Mouse (Mus musculus) megakaryocyte, embryonic 14.5 days (primary cell): ENCODE measurements around the gene Card6. TPM values are rescaled to one million over a fixed set of nuclear protein-coding genes. Genes with fewer than 3 reads are reported as not detected.
"Not testable (repeated sequence)": the region's sequence is repeated elsewhere in the genome, so short reads cannot be mapped to it uniquely, and the experiment has no call there.

Experiments
- H3K27me3 ChIP-seq: replicated peaks from 2 replicates; pipeline ENCODE3; 2012; ENCODE audit warnings: inconsistent platforms
- H3K36me3 ChIP-seq: replicated peaks from 2 replicates; pipeline ENCODE3; 2012; ENCODE audit warnings: low read length, inconsistent platforms, mixed read lengths
- H3K4me1 ChIP-seq: 2 replicates; pipeline ENCODE4 v1.6.1; 2012; ENCODE audit warnings: inconsistent platforms
- H3K4me3 ChIP-seq: replicated peaks from 2 replicates; pipeline ENCODE3; 2012; ENCODE audit warnings: moderate library complexity, mild to moderate bottlenecking, inconsistent platforms
- H3K9me3 ChIP-seq: 2 replicates; pipeline ENCODE4 v1.6.1; 2012; ENCODE audit warnings: inconsistent platforms
- FLI1 ChIP-seq: IDR thresholded peaks from 2 replicates; pipeline ENCODE4 v1.6.1; 2012; ENCODE audit warnings: low read length, inconsistent platforms, mixed read lengths
- GATA1 ChIP-seq: IDR thresholded peaks from 3 replicates; pipeline ENCODE4 v1.6.1; 2012; ENCODE audit warnings: mixed read lengths, low read length, inconsistent platforms, borderline replicate concordance
- polyA plus RNA-seq: library from polyadenylated mRNA; stranded (reverse); fragments of >175 nt; gene quantifications from 2 replicates; pipeline ENCODE4 v1.2.3, GENCODE M21; 2012; ENCODE audit warnings: low replicate concordance; ENCODE audit not compliant: insufficient read depth

Gene Card6
- polyA plus RNA-seq, 1 experiment = 0.09 TPM

GRCm38 (mm10) chr15:5143361-5144020 lies 35.2 kb upstream of the Card6 start, which contains the start of gene Prkaa1:
Gene Prkaa1, plus strand, starts transcription at chr15:5143861.
- TF ChIP-seq GATA1 = no peak
- no peak for TF ChIP-seq FLI1
- H3K36me3 ChIP-seq = peaks cover 7% of the 10 kb centered on the region
- no peaks in the 10 kb centered on the region for H3K27me3 ChIP-seq
- peaks cover 70% of the 10 kb centered on the region for H3K4me1 ChIP-seq
- no peaks in the 10 kb centered on the region for H3K9me3 ChIP-seq
- peak within 1 kb of the TSS; percentile 99 for H3K4me3 ChIP-seq

DNA sequence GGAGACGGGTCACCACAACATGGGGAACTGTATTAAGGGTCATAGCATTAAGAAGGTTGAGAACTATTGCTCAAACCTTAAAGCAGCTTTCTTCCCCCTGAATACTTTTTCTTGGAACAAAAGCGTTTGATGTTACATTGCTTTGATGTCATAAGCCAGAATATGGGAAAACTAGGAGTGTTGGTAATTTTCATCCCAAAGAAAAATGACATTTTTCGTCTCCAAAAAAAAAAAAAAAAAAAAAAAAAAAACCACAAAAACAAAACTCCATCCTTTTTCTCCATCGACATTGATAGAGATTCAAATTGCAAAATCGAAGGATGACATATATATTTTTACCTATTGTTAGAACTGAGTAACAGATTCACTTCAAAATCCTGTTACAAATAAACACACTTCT lies 34.4 kb upstream of the Card6 start:
- Histone ChIP-seq H3K9me3 (no peaks in the 10 kb centered on the region), H3K36me3 (peaks cover 7% of the 10 kb centered on the region), H3K4me1 (peaks cover 70% of the 10 kb centered on the region), H3K27me3 (no peaks in the 10 kb centered on the region), H3K4me3 (no peak overlapping the region)
- TF ChIP-seq FLI1 (no peak), GATA1 (no peak)

- Histone ChIP-seq H3K27me3 (no peaks in the 10 kb centered on the region), H3K4me3 (peak overlapping the region; percentile 7), H3K4me1 (peaks cover 72% of the 10 kb centered on the region), H3K9me3 (no peaks in the 10 kb centered on the region), H3K36me3 (peaks cover 7% of the 10 kb centered on the region)
- no peak for TF ChIP-seq GATA1
- TF ChIP-seq FLI1 = no peak
These were observed 33.7 kb upstream of the Card6 start for GRCm38 (mm10) chr15:5142047-5142446.

- Histone ChIP-seq H3K9me3 (no peaks in the 10 kb centered on the region), H3K27me3 (no peaks in the 10 kb centered on the region), H3K36me3 (peaks cover under 1% of the 10 kb centered on the region), H3K4me1 (peaks cover 69% of the 10 kb centered on the region), H3K4me3 (peak overlapping the region; percentile 38)
- TF ChIP-seq FLI1 (no peak), GATA1 (no peak)
These were observed 32.0 kb upstream of the Card6 start for GRCm38 (mm10) chr15:5140357-5140756.

DNA sequence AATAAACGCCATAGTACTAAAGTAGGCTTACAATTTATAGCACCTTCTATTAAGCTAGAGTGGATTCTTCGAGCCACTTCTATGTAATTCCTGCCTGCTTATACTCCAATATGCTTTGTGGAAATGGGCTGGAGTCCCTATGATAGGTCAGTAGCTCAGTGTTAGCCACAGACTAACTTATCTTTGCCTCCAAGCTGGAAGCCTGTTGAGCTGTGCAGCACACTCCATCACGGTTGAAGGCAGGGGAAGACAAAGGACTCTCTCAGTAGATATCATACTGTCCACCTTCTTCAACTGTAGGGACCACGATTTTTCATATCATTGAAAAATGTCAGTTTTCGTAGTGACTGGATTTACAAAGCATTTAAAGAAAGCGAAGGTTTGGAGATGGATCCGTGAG lies 31.5 kb upstream of the Card6 start:
- no peaks in the 10 kb centered on the region for H3K36me3 ChIP-seq
- H3K27me3 ChIP-seq = no peaks in the 10 kb centered on the region
- H3K4me1 ChIP-seq = peaks cover 69% of the 10 kb centered on the region
- H3K9me3 ChIP-seq = no peaks in the 10 kb centered on the region
- peak overlapping the region; percentile 60 for H3K4me3 ChIP-seq
- TF ChIP-seq FLI1 = no peak
- TF ChIP-seq GATA1 = no peak

DNA sequence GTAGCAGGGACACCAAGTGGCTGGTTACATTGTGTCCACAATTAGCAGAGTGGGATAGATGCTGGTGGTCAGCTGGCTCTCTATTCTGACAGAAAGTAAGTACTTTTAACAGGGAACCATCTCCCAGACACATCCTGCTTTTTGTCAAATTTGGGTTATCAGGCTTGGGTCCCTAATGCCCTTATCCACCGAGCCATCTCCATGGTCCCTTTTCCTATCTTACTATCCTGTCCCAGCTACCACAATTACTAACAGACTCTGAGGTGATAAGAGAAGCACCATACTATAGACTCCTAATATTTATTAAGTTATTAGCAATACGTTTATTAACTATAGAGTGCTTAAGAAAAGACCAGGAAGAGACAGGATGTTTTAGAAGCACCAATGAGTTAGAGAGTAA lies 31.0 kb upstream of the Card6 start:
- peaks cover 69% of the 10 kb centered on the region for H3K4me1 ChIP-seq
- no peaks in the 10 kb centered on the region for H3K27me3 ChIP-seq
- peak overlapping the region; percentile 60 for H3K4me3 ChIP-seq
- no peaks in the 10 kb centered on the region for H3K9me3 ChIP-seq
- no peak for TF ChIP-seq FLI1
- TF ChIP-seq GATA1 = no peak
- no peaks in the 10 kb centered on the region for H3K36me3 ChIP-seq

GRCm38 (mm10) chr15:5138021-5138856 lies 29.9 kb upstream of the Card6 start:
- no peaks in the 10 kb centered on the region for H3K27me3 ChIP-seq
- H3K9me3 ChIP-seq = no peaks in the 10 kb centered on the region
- TF ChIP-seq GATA1 (no peak), FLI1 (no peak)
- no peaks in the 10 kb centered on the region for H3K36me3 ChIP-seq
- no peak overlapping the region for H3K4me3 ChIP-seq
- H3K4me1 ChIP-seq = peaks cover 75% of the 10 kb centered on the region

- Histone ChIP-seq H3K4me3 (no peak overlapping the region), H3K9me3 (no peaks in the 10 kb centered on the region), H3K27me3 (no peaks in the 10 kb centered on the region), H3K4me1 (peaks cover 55% of the 10 kb centered on the region), H3K36me3 (no peaks in the 10 kb centered on the region)
- TF ChIP-seq FLI1 = no peak
- TF ChIP-seq GATA1 = no peak
These were observed 26.7 kb upstream of the Card6 start for GRCm38 (mm10) chr15:5134945-5135483.

DNA sequence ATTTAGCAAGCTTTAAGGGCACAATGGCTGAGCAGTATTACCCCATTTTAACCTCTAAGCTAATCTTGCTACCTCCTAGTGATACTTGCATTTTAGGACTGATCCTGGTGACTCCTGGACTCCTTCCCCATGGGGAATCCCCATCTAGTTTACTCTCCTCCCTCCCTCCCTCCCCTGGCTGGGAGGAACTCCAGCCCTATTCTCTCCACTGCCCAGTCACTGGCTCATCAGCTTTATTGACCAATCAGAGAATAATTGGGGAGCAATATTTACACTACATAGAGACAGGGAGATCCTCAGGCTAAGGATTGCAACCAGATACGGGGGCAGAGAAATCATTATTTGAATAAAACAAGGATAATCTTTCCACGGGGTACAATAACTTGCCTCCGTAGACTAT lies 25.8 kb upstream of the Card6 start:
- H3K9me3 ChIP-seq = no peaks in the 10 kb centered on the region
- peaks cover 50% of the 10 kb centered on the region for H3K4me1 ChIP-seq
- no peak overlapping the region for H3K4me3 ChIP-seq
- no peaks in the 10 kb centered on the region for H3K36me3 ChIP-seq
- TF ChIP-seq GATA1 (no peak), FLI1 (no peak)
- H3K27me3 ChIP-seq = no peaks in the 10 kb centered on the region

- Histone ChIP-seq H3K4me1 (peaks cover 48% of the 10 kb centered on the region), H3K4me3 (no peak overlapping the region), H3K27me3 (no peaks in the 10 kb centered on the region), H3K9me3 (no peaks in the 10 kb centered on the region), H3K36me3 (no peaks in the 10 kb centered on the region)
- TF ChIP-seq FLI1 (no peak), GATA1 (no peak)
These were observed 25.0 kb upstream of the Card6 start for GRCm38 (mm10) chr15:5133301-5133700.

DNA sequence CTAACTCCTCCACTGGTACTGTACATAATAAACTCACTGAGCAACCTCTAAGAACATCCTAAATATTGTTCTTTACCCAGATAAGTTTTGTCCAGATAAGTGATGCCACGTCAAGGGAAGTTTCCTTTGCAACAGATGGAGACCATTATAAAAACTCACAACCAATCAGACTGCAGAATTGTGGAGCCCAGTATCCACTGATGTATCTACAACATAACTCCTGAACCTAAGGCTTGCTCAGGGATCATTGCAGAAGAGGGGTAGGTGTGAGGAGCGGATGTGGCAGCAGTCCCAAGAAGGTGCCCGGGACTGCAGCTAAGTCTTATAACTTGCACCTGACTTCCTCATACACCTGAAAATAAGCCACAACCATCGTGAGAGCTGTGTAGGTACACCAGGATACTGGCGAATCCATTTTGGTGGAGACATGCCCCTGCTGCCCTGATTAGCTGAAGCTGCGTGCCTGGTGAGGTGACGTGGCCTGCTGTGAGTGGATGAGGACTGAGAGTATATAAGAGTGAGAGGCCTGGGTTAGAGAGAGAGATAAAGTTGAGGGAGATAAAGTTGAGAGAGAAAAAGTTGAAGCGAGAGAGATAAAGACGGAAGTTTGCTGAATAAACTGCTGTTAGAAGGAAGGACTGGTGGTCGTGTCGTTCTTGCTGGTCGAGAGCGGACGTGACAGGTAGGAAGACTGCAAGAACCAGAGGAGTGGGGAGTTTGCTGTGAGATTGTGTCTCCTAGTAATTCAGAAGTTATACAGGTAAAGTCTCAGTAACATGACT lies 22.7 kb upstream of the Card6 start:
- H3K9me3 ChIP-seq, H3K36me3 ChIP-seq, H3K27me3 ChIP-seq, H3K4me3 ChIP-seq: not testable (repeated sequence)
- peaks cover 57% of the 10 kb centered on the region for H3K4me1 ChIP-seq
